Mouse (Mus musculus): ENCODE data around the gene Vmn1r16.
"Not testable (repeated sequence)": the region's sequence is repeated elsewhere in the genome, so short reads cannot be mapped to it uniquely, and the experiment has no call there.

The Vmn1r16 gene

GRCm38 (mm10) chr6:57329394-57329793, at the start of gene Vmn1r16:
TSS of gene Vmn1r16 (minus strand) at chr6:57329494.
- no peak for DNase-seq (ENCODE audit: low spot score)

GRCm38 (mm10) chr6:57367496-57367895, 38.2 kb upstream of the Vmn1r16 start:
- no peak for DNase-seq (ENCODE audit: low spot score)

GRCm38 (mm10) chr6:57365866-57366265, 36.6 kb upstream of the Vmn1r16 start:
- DNase-seq (ENCODE audit: low spot score), result not testable (repeated sequence)

GRCm38 (mm10) chr6:57363627-57364026, 34.3 kb upstream of the Vmn1r16 start, which contains the start of gene Vmn1r17:
TSS of gene Vmn1r17 (minus strand) at chr6:57363727.
- no peak for DNase-seq (ENCODE audit: low spot score)

- DNase-seq (ENCODE audit: low spot score), result no peak
Observed at GRCm38 (mm10) chr6:57356864-57357263, 27.6 kb upstream of the Vmn1r16 start.

GRCm38 (mm10) chr6:57326176-57326575, 3.1 kb downstream of the Vmn1r16 start:
- DNase-seq (ENCODE audit: low spot score), result no peak

- no peak for DNase-seq (ENCODE audit: low spot score)
Observed at GRCm38 (mm10) chr6:57278952-57279351, 50.3 kb downstream of the Vmn1r16 start.

- DNase-seq (ENCODE audit: low spot score), result no peak
Observed at GRCm38 (mm10) chr6:57272517-57272916, 56.8 kb downstream of the Vmn1r16 start.

GRCm38 (mm10) chr6:57271881-57272280, 57.4 kb downstream of the Vmn1r16 start:
- DNase-seq (ENCODE audit: low spot score), result no peak
